Mouse (Mus musculus): ENCODE measurements around the gene Phactr1. TPM values are rescaled to one million over a fixed set of nuclear protein-coding genes. Genes with fewer than 3 reads are reported as not detected.
A peak's percentile ranks its signal among the peaks of the same experiment; 100 is the strongest.

Phactr1 gene
- polyA plus RNA-seq, 1 experiment from 2014 or later: 17.1 TPM

- no peak for ATAC-seq (ENCODE audit: insufficient number of reproducible peaks, low FRiP score, low TSS enrichment, low read depth)
- Histone ChIP-seq H3K27ac (replicated peaks) (no peak overlapping the region), H3K4me1 (no peaks in the 10 kb centered on the region), H3K36me3 (no peaks in the 10 kb centered on the region), H3K9ac (no peak overlapping the region), H3K27me3 (0 out of 2 replicates have a peak, but pooled peaks cover 5% of the 10 kb centered on the region), H3K9me3 (replicated peaks) (no peaks in the 10 kb centered on the region), H3K4me2 (replicated peaks) (no peak overlapping the region), H3K4me3 (replicated peaks) (no peak overlapping the region)
- WGBS: 70% methylated on average over 15 of the region's 15 CpGs
Observed at GRCm38 (mm10) chr13:42821426-42822106, 141.1 kb downstream of the Phactr1 start.

- no peaks in the 10 kb centered on the region for H3K4me1 ChIP-seq
- 16% methylated on average over 10 of the region's 10 CpGs for WGBS
- ATAC-seq (ENCODE audit: insufficient number of reproducible peaks, low FRiP score, low TSS enrichment, low read depth): no peak
- no peaks in the 10 kb centered on the region for H3K9me3 ChIP-seq (replicated peaks)
- no peak overlapping the region for H3K9ac ChIP-seq
- no peak overlapping the region for H3K4me3 ChIP-seq (replicated peaks)
- no peak overlapping the region for H3K4me2 ChIP-seq (replicated peaks)
- H3K27me3 ChIP-seq: 0 out of 2 replicates have a peak, but pooled peaks cover 5% of the 10 kb centered on the region
- H3K27ac ChIP-seq (replicated peaks): no peak overlapping the region
- no peaks in the 10 kb centered on the region for H3K36me3 ChIP-seq
Observed at GRCm38 (mm10) chr13:42822545-42822944, 142.1 kb downstream of the Phactr1 start.

GRCm38 (mm10) chr13:42823875-42824274, 143.5 kb downstream of the Phactr1 start:
- 82% methylated on average over 7 of the region's 7 CpGs for WGBS
- ATAC-seq (ENCODE audit: insufficient number of reproducible peaks, low FRiP score, low TSS enrichment, low read depth): no peak
- no peak overlapping the region for H3K27ac ChIP-seq (replicated peaks)
- H3K4me3 ChIP-seq (replicated peaks): no peak overlapping the region
- no peak overlapping the region for H3K9ac ChIP-seq
- peaks cover 4% of the 10 kb centered on the region for H3K4me1 ChIP-seq
- no peak overlapping the region for H3K4me2 ChIP-seq (replicated peaks)
- no peaks in the 10 kb centered on the region for H3K36me3 ChIP-seq
- H3K9me3 ChIP-seq (replicated peaks): no peaks in the 10 kb centered on the region
- H3K27me3 ChIP-seq: 0 out of 2 replicates have a peak, but pooled peaks cover 5% of the 10 kb centered on the region

- Histone ChIP-seq H3K9me3 (replicated peaks) (no peaks in the 10 kb centered on the region), H3K27me3 (0 out of 2 replicates have a peak, but pooled peaks cover 5% of the 10 kb centered on the region), H3K4me3 (replicated peaks) (no peak overlapping the region), H3K9ac (no peak overlapping the region), H3K4me2 (replicated peaks) (no peak overlapping the region), H3K4me1 (peaks cover 7% of the 10 kb centered on the region), H3K36me3 (no peaks in the 10 kb centered on the region), H3K27ac (replicated peaks) (no peak overlapping the region)
- 56% methylated on average over 8 of the region's 8 CpGs for WGBS
- no peak for ATAC-seq (ENCODE audit: insufficient number of reproducible peaks, low FRiP score, low TSS enrichment, low read depth)
Observed at GRCm38 (mm10) chr13:42826602-42827001, 146.2 kb downstream of the Phactr1 start.

GRCm38 (mm10) chr13:42828978-42829377, 148.6 kb downstream of the Phactr1 start:
- H3K27me3 ChIP-seq: no peaks in the 10 kb centered on the region
- no peak overlapping the region for H3K4me3 ChIP-seq (replicated peaks)
- 25% methylated on average over 9 of the region's 9 CpGs for WGBS
- H3K4me1 ChIP-seq: peaks cover 7% of the 10 kb centered on the region
- H3K4me2 ChIP-seq (replicated peaks): no peak overlapping the region
- H3K9me3 ChIP-seq (replicated peaks): no peaks in the 10 kb centered on the region
- H3K27ac ChIP-seq (replicated peaks): no peak overlapping the region
- H3K36me3 ChIP-seq: no peaks in the 10 kb centered on the region
- no peak overlapping the region for H3K9ac ChIP-seq
- ATAC-seq (ENCODE audit: insufficient number of reproducible peaks, low FRiP score, low TSS enrichment, low read depth): no peak

GRCm38 (mm10) chr13:42835441-42835840, 155.0 kb downstream of the Phactr1 start:
- no peak for ATAC-seq (ENCODE audit: insufficient number of reproducible peaks, low FRiP score, low TSS enrichment, low read depth)
- H3K9ac ChIP-seq: no peak overlapping the region
- H3K4me3 ChIP-seq (replicated peaks): no peak overlapping the region
- H3K27me3 ChIP-seq: no peaks in the 10 kb centered on the region
- 47% methylated on average over 2 of the region's 2 CpGs for WGBS
- H3K4me2 ChIP-seq (replicated peaks): no peak overlapping the region
- H3K4me1 ChIP-seq: no peaks in the 10 kb centered on the region
- no peak overlapping the region for H3K27ac ChIP-seq (replicated peaks)
- H3K36me3 ChIP-seq: no peaks in the 10 kb centered on the region
- H3K9me3 ChIP-seq (replicated peaks): no peaks in the 10 kb centered on the region

- no peak overlapping the region for H3K4me3 ChIP-seq (replicated peaks)
- no peak for ATAC-seq (ENCODE audit: insufficient number of reproducible peaks, low FRiP score, low TSS enrichment, low read depth)
- H3K27me3 ChIP-seq: no peaks in the 10 kb centered on the region
- H3K36me3 ChIP-seq: no peaks in the 10 kb centered on the region
- H3K9ac ChIP-seq: no peak overlapping the region
- H3K4me1 ChIP-seq: no peaks in the 10 kb centered on the region
- 75% methylated on average over 2 of the region's 2 CpGs for WGBS
- H3K27ac ChIP-seq (replicated peaks): no peak overlapping the region
- H3K4me2 ChIP-seq (replicated peaks): no peak overlapping the region
- H3K9me3 ChIP-seq (replicated peaks): no peaks in the 10 kb centered on the region
Observed at GRCm38 (mm10) chr13:42839358-42839757, 158.9 kb downstream of the Phactr1 start.

GRCm38 (mm10) chr13:42852086-42852485, 171.7 kb downstream of the Phactr1 start:
- no peak for ATAC-seq (ENCODE audit: insufficient number of reproducible peaks, low FRiP score, low TSS enrichment, low read depth)
- Histone ChIP-seq H3K9ac (no peak overlapping the region), H3K9me3 (replicated peaks) (no peaks in the 10 kb centered on the region), H3K4me2 (replicated peaks) (no peak overlapping the region), H3K4me3 (replicated peaks) (no peak overlapping the region), H3K27ac (replicated peaks) (no peak overlapping the region), H3K4me1 (no peaks in the 10 kb centered on the region), H3K27me3 (no peaks in the 10 kb centered on the region), H3K36me3 (no peaks in the 10 kb centered on the region)
- whole genome bisulfite sequencing: 74% methylated on average over 10 of the region's 10 CpGs

- Histone ChIP-seq H3K36me3 (no peaks in the 10 kb centered on the region), H3K4me2 (replicated peaks) (no peak overlapping the region), H3K27me3 (no peaks in the 10 kb centered on the region), H3K9me3 (replicated peaks) (no peaks in the 10 kb centered on the region), H3K27ac (replicated peaks) (no peak overlapping the region), H3K4me3 (replicated peaks) (no peak overlapping the region), H3K9ac (no peak overlapping the region), H3K4me1 (no peaks in the 10 kb centered on the region)
- ATAC-seq (ENCODE audit: insufficient number of reproducible peaks, low FRiP score, low TSS enrichment, low read depth): no peak
- 28% methylated on average over 11 of the region's 11 CpGs for WGBS
Observed at GRCm38 (mm10) chr13:42853900-42854595, 173.6 kb downstream of the Phactr1 start.

GRCm38 (mm10) chr13:42866162-42866941, 185.9 kb downstream of the Phactr1 start:
- 2% methylated on average over 21 of the region's 21 CpGs for WGBS
- peak overlapping the region; percentile 41 for H3K4me3 ChIP-seq (replicated peaks)

GRCm38 (mm10) chr13:42867026-42867425, 186.6 kb downstream of the Phactr1 start:
- no peak overlapping the region for H3K27ac ChIP-seq (replicated peaks)
- H3K4me2 ChIP-seq (replicated peaks): peak overlapping the region; percentile 61
- WGBS: 26% methylated on average over 6 of the region's 6 CpGs
- H3K27me3 ChIP-seq: no peaks in the 10 kb centered on the region
- peak overlapping the region; percentile 41 for H3K4me3 ChIP-seq (replicated peaks)
- no peaks in the 10 kb centered on the region for H3K36me3 ChIP-seq
- no peak for ATAC-seq (ENCODE audit: insufficient number of reproducible peaks, low FRiP score, low TSS enrichment, low read depth)
- peaks cover 13% of the 10 kb centered on the region; the same call in 1 of the 2 replicates for H3K4me1 ChIP-seq
- H3K9me3 ChIP-seq (replicated peaks): no peaks in the 10 kb centered on the region
- no peak overlapping the region for H3K9ac ChIP-seq

More at GRCm38 (mm10) chr13:42866162-42866941, 185.9 kb downstream of the Phactr1 start:
- H3K4me2 ChIP-seq (replicated peaks): peak overlapping the region; percentile 61
- no peaks in the 10 kb centered on the region for H3K36me3 ChIP-seq
- H3K27ac ChIP-seq (replicated peaks): no peak overlapping the region
- no peaks in the 10 kb centered on the region for H3K27me3 ChIP-seq
- ATAC-seq (ENCODE audit: insufficient number of reproducible peaks, low FRiP score, low TSS enrichment, low read depth): peak; percentile 76; the same call in 1 of the 2 replicates
- H3K4me1 ChIP-seq: peaks cover 13% of the 10 kb centered on the region; the same call in 1 of the 2 replicates
- no peaks in the 10 kb centered on the region for H3K9me3 ChIP-seq (replicated peaks)
- no peak overlapping the region for H3K9ac ChIP-seq
